Mouse (Mus musculus): ENCODE results near the gene Ccdc142. TPM values are rescaled to one million over a fixed set of nuclear protein-coding genes. Genes with fewer than 3 reads are reported as not detected.

The Ccdc142 gene
- polyA plus RNA-seq, 1 experiment: 4.5 TPM

DNA sequence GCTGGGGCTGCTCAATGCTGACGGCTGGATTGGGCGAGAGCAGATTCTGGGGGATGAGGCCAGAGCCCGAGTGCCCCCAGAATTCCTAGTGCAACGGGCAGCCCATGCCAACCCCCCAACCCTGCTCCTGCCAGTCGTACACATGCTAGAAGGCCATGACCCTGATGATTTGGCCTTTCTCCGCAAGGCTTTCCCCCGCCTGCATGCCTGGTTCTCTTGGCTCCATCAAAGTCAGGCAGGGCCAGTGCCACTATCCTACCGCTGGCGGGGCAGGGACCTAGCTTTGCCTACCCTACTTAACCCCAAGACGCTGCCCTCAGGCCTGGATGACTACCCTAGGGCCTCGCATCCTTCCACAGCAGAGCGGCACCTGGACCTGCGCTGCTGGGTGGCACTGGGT is 16.2 kb downstream of the Ccdc142 start:
- no peak for DNase-seq (ENCODE audit: low spot score)

GRCm38 (mm10) chr6:83118369-83118768 is 17.0 kb downstream of the Ccdc142 start:
- DNase-seq (ENCODE audit: low spot score): no peak

DNA sequence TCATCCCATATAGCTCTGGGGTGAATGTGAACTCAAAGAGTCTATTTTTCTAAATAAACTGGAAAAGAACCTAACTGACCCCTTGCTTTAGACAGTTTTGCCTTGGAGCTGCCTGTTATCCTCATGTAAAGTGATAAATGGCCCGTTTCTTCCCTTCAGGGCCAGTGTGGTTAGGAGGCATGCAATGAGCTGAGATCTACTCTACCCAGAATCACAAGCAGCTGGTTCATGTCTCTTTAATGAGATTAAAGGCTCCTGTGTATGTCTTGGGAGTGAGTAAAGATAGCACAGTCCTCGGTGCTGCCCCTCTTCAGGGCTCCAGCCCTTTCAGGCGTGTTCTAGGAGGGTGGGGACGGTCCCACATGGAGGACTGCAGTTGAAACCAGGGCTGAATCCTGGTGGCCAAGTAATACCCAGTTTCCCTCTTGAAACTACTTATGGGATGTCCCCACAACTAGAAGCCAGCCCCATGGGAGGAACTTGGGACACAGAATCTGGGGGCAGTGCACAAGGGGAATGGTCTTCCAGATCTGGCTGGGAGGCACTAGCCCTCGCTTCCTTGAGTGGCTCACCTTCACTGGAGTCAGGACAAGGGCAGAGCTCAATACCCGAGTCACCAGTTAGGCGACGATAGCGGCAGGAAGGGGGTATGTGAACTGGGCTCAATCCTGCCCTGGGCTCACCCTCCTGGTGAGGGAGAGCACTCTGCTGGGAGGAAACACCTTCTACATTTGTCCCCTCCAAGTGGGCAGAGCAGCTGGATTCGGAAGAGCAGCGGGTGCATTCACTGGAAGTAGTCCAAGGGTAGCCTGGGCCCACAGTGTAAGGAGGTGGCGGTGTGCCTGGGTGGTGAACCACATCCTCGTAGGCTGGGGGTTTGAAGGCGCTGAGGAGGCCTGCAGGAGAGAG is 17.7 kb downstream of the Ccdc142 start:
- DNase-seq (ENCODE audit: low spot score): peak; percentile 18

DNA sequence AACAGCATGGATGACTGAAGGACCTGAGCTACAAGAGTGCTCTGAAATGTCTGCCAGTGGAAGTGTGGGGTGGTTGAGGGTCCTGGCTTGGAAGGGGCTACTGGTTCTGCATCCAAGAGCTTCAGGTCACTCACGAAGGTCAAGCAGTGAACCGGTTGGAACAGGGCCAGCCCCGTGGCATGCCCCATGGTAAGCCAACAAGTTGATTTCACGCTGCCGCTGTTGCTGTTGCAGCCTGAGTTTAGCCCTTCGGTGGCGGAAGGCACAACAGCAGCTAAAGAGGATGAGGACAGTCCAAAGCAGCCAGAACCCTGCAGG is 18.3 kb downstream of the Ccdc142 start:
- DNase-seq (ENCODE audit: low spot score): peak; percentile 26

GRCm38 (mm10) chr6:83120930-83121862 is 19.8 kb downstream of the Ccdc142 start, which contains the start of gene Wbp1:
Gene Wbp1, minus strand, starts transcription at chr6:83121559.
- DNase-seq (ENCODE audit: low spot score): peak; percentile 84

DNA sequence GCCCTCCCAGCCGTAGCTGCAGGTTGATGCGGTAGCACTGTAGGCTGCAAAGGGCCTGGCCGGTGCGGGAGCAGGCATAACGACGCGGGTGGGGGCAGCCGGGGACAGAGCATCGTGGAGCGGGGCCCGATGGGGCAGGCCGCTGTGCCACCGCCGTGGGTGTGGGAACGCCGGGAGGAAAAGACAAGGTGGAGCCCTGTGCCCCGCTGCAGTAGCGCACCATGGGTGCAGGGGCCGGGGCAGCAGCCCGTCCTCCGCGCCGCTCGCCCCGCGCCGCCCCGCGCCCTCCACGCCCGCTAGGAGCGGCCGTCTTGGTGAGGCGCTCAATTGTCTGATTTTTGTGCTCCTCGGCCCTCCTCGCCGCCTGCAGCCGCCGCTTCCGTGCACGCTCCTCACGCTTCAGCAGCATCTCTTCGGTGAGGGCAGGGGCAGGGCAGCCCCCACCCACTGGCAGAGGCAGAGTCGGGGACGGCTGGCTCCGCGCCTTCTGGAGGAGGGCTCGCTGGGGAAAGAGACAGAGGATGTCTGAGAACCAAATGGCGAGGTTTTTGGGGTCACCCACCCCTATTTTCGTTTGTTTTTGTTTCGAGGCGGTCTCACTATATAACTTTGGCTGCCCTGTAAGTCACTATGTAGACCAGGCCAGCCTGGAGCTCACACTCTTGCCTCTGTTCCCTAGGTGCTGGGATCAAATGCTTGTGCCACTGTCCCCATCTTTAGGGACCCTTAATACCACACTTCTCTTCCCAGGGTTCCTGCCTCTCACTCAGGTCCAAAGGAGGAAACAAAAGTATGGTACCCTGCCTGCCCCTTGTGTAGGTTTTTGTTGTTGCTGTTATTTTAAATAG is 20.7 kb downstream of the Ccdc142 start:
- DNase-seq (ENCODE audit: low spot score): no peak

GRCm38 (mm10) chr6:83122961-83123360 is 21.6 kb downstream of the Ccdc142 start:
- DNase-seq (ENCODE audit: low spot score): no peak

DNA sequence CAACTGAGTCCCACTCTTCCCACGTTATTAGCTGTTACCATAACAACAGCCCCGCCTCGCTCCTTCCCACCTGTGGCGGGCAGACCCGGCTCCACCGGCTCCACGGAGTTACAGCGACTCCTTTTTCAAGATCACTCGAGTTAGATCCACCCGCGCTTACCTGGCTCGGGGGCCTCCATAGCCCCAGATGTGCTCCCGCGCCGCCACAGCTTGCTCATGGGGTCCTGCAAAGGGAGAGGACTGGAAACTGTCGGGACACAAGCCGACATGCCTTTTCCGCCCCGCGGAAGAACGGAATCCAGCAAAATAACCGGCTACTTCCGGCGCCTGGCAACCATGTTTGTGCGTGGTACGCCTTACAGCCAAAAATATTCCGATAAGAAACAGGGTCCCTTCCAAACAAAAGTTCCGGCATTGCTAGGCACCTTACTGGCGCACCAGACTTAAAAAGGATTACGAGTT is 23.5 kb downstream of the Ccdc142 start:
- peak; percentile 69 for DNase-seq (ENCODE audit: low spot score)

DNA sequence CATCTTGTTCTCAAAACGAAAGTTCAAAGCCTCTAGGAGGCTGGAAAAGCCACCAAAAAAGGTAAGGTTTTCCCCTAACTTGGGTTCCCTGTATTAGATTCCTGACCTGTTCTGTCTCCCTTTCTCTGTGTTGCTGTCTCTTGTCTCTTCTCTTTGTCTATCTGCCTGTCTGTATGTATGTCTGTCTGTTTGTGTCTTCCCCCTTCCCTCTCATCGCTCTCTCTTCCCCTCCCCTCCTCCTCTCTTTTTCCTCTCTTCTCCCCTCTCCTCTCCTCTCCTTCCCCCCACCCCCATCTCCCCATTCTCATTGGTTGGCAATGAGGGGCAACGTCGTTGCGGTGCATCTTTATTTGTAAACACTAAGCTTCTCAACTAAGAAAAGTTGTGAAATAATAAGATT is 23.9 kb downstream of the Ccdc142 start, which contains the start of gene Ino80b:
Gene Ino80b (minus strand): TSS at position 101 of the 400 bp plus-strand sequence.
- DNase-seq (ENCODE audit: low spot score): no peak

- DNase-seq (ENCODE audit: low spot score): no peak
Observed at GRCm38 (mm10) chr6:83127419-83127818, 26.0 kb downstream of the Ccdc142 start.

- no peak for DNase-seq (ENCODE audit: low spot score)
Observed at GRCm38 (mm10) chr6:83131469-83132034, 30.2 kb downstream of the Ccdc142 start.

DNA sequence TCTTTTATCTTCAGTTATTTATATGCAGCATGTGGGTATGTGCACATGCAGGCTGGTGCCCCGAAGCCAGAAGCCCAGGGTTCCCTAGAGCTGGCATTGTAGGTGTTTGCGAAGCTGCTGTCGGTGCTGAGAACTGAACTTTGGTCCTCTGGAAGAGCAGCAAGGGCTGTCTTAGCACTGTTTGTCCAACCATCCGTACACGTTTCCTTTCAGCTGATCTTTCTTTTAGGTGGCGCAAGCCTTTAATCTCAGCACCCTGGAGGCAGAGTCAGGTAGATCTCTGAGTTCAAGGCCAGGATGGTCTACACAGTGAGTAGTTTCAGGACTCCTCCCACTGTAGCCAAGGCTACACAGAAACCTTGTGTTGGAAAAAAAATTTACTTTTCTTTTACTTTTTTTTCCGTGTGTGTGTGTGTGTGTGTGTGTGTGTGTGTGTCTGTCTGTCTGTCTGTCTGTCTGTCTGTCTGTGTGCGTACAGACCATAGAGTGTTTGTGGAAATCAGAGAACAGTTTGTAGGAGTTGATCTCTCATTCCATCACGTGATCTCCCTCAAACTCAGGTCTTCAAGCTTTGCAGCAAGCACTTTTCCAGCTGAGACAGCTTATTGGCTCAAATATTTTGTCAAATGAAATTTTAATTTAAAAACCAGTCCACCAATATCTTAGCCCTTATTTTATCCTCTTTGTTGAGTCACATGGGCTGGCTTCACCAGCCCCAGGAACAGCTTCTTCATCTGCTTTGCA is 30.9 kb downstream of the Ccdc142 start:
- DNase-seq (ENCODE audit: low spot score): no peak

- no peak for DNase-seq (ENCODE audit: low spot score)
Observed at GRCm38 (mm10) chr6:83134226-83134625, 32.8 kb downstream of the Ccdc142 start.

DNA sequence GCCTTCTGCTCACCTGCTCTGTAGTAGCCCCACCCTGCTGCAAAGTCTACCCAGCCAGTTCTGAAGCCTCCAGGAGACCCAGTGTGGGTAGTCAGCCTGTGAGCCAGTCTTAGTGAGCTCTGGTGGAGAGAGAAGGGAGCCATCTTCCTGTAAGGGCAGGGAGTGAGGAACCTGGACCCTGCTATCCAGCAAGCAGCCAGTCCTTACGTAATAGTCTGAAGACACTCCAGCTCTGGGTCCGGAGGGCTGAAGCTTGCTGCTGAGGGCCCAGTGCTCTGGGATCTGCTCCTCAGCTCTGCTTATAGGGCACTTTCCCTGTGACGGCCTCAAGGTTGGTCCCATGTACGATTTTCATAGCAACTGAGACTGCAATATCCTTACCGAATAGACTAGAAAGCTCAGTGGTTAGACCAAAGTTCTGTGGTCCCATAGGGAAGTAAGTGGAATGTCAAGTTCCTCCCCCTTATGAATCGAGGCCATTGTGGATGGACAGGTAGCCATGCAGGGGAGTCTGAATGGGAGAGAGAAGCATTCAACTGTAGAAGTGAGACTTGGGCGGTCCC is 33.6 kb downstream of the Ccdc142 start, which contains the start of gene Rtkn:
Gene Rtkn (plus strand): TSS at position 513 of the 563 bp plus-strand sequence.
- no peak for DNase-seq (ENCODE audit: low spot score)

GRCm38 (mm10) chr6:83135571-83136161 is 34.3 kb downstream of the Ccdc142 start:
- DNase-seq (ENCODE audit: low spot score): no peak

DNA sequence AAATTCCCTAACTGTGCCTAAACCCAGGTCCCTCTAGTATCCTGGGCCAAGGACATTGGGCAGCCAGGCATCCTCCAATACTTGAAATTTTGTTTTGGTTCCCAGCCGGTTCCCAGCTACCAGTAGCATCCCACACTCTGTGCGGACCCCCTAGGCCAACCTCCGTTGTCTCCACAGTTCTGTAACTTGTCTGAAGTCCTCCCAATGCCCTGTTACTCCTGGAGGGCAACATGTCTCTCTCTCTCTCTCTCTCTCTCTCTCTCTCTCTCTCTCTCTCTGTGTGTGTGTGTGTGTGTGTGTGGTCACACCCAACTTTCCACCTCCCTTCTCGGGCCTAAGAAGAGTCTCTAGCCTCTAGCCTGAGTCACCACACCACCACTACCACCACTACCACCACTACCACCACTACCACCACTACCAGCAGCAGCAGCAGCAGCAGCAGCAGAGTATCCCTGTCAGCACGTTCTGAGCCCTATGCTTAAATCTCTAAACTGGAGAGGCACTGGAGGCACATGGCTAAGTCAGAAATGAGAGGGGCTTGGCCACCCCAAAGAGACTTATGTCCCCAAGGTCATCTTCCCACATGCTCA is 35.0 kb downstream of the Ccdc142 start:
- DNase-seq (ENCODE audit: low spot score): no peak

- DNase-seq (ENCODE audit: low spot score): no peak
Observed at GRCm38 (mm10) chr6:83136881-83137575, 35.6 kb downstream of the Ccdc142 start.

DNA sequence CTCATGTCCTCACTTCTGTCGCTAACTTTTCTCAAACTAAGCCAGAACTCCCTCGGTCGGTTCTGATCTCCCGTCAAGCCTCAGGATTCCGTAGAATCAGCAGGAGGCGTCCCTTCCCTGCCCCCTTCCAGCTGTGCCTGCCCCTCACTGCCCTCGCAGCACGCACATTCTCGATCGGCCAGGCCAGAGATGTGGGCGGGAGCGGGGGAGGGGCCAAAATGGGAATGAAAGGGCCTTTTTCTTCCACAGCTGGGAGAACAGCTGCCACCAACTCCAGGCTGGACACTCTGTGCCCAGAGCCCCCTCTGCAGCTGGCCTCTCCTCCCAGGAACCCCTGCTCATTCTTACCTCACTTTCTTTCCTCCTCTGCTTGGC is 36.2 kb downstream of the Ccdc142 start:
- DNase-seq (ENCODE audit: low spot score): no peak

- DNase-seq (ENCODE audit: low spot score): no peak
Observed at GRCm38 (mm10) chr6:83138056-83138455, 36.7 kb downstream of the Ccdc142 start.
